Mouse (Mus musculus) heart, adult 2 months (tissue): ENCODE results near the gene Gm20481.

Experiments used
- CTCF ChIP-seq: fragments of 200-600 bp; IDR thresholded peaks from 2 replicates; pipeline ENCODE4 v1.8.1; 2022; ENCODE audit warnings: antibody characterized with exemption, mild to moderate bottlenecking, moderate library complexity
- EP300 ChIP-seq: fragments of 200-500 bp; IDR thresholded peaks from 2 replicates; pipeline ENCODE4 v1.6.1; 2011; ENCODE audit warnings: low read depth, low read length, control low read depth; ENCODE audit not compliant: insufficient read depth
- POLR2A ChIP-seq: fragments of 200-500 bp; IDR thresholded peaks from 2 replicates; pipeline ENCODE4 v1.6.1; 2011; ENCODE audit warnings: mild to moderate bottlenecking, low read depth, low read length, control low read depth; ENCODE audit not compliant: insufficient read depth

DNA sequence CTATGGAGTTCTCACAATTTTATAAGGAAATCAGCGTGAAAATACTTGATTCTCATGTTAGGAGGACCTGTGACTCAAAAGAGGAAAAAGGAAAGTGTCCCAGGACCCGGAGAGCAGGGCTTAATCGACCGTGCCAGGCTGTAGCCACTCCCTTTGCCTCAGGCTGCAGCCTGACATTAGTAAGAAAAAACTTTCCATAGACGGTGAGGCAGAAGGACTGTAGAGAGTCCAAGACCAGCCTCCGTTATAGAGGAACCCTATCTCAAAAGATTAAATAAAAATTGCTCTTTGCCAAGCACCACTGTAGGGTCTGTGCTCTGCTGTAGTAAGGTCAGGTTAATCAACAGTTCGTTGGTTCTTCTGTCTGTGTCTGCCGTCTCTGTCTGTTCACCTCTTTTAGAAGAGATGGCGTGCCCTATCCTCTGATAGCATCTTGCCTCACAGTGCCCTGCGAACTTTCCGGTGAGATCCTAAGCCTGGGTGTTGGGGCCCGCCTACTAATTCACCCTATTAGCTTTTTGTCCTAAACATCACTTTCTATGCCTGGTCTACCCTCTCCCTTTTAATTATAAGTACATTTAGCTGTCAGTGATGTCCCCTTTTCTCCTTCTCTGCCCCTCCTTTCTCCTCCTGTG is 9.7 kb upstream of the Gm20481 start:
- TF ChIP-seq CTCF (no peak), POLR2A (no peak), EP300 (no peak)
